Mouse (Mus musculus) midbrain, postnatal 0 days (tissue): ENCODE data around the gene Il21r. TPM values are rescaled to one million over a fixed set of nuclear protein-coding genes. Genes with fewer than 3 reads are reported as not detected.

Experiments used
- ATAC-seq: fragments of 200-750 bp; cut with Nextera tagmentation; 2 replicates; pipeline ENCODE4 v1.8.0; 2017; ENCODE audit warnings: moderate number of reproducible peaks, mild to moderate bottlenecking, moderate TSS enrichment, moderate library complexity; ENCODE audit not compliant: low FRiP score
- DNase-seq: peaks from one replicate; pipeline ENCODE4 v3.0.0-alpha.2; 2015; ENCODE audit warnings: low spot score
- H3K27ac ChIP-seq: fragments of 300-500 bp; sonication (generic); 2 replicates; pipeline ENCODE4 v1.5.1; 2014; ENCODE audit warnings: low read depth, mild to moderate bottlenecking, low read length, mixed read lengths
- H3K27me3 ChIP-seq: fragments of 300-500 bp; sonication (generic); 2 replicates; pipeline ENCODE4 v1.6.1; 2014; ENCODE audit warnings: low read length, control low read depth, mixed read lengths; ENCODE audit not compliant: insufficient read depth
- H3K36me3 ChIP-seq: fragments of 300-500 bp; sonication (generic); 2 replicates; pipeline ENCODE4 v1.6.1; 2014; ENCODE audit warnings: low read length, control low read depth, mixed read lengths; ENCODE audit not compliant: insufficient read depth
- H3K4me1 ChIP-seq: fragments of 300-500 bp; sonication (generic); 2 replicates; pipeline ENCODE4 v1.6.1; 2014; ENCODE audit warnings: mild to moderate bottlenecking, control low read depth, antibody characterized with exemption, low read length, mixed read lengths; ENCODE audit not compliant: insufficient read depth
- H3K4me2 ChIP-seq: fragments of 300-500 bp; sonication (generic); 2 replicates; pipeline ENCODE4 v1.6.1; 2014; ENCODE audit warnings: low read depth, mild to moderate bottlenecking, low read length, mixed read lengths; ENCODE audit not compliant: poor library complexity, severe bottlenecking
- H3K4me3 ChIP-seq: fragments of 300-500 bp; sonication (generic); 2 replicates; pipeline ENCODE4 v1.5.1; 2014; ENCODE audit warnings: low read depth, mild to moderate bottlenecking, low read length, moderate library complexity
- H3K9ac ChIP-seq: fragments of 300-500 bp; sonication (generic); replicated peaks from 2 replicates; pipeline ENCODE4 v1.6.1; 2014; ENCODE audit warnings: mild to moderate bottlenecking, low read length, moderate library complexity, mixed read lengths; ENCODE audit not compliant: poor library complexity, severe bottlenecking
- H3K9me3 ChIP-seq: fragments of 300-500 bp; sonication (generic); 2 replicates; pipeline ENCODE4 v1.6.1; 2016; ENCODE audit warnings: low read length, control low read depth
- CTCF ChIP-seq: IDR thresholded peaks from 2 replicates; pipeline ENCODE4 v1.5.1; 2016; ENCODE audit warnings: antibody characterized with exemption, mild to moderate bottlenecking
- WGBS: fragments of 180-500 bp; shearing (Covaris S2); extraction: QIAGEN DNeasy Blood & Tissue Kit; methylation state at CpG from one replicate; pipeline ENCODE4 v1.1.7; 2014; 5-methylcytosine and 5-hydroxymethylcytosine counted together
- polyA plus RNA-seq: library from polyadenylated mRNA; unstranded; fragments of >200 nt; fragmentation: Nextera tagmentation; extraction: Ambion mirVana; gene quantifications from 2 replicates; pipeline ENCODE4 v1.2.1, GENCODE M21; 2015
- total RNA-seq: library from RNA; depleted of rRNA; stranded (reverse); fragments of >200 nt; gene quantifications from 2 replicates; pipeline ENCODE4 v1.2.3, GENCODE M21; 2014; rRNA removed

Il21r gene
- total and polyA plus RNA-seq, 2 experiments from 2014 or later: 0.21 to 0.44 TPM

DNA sequence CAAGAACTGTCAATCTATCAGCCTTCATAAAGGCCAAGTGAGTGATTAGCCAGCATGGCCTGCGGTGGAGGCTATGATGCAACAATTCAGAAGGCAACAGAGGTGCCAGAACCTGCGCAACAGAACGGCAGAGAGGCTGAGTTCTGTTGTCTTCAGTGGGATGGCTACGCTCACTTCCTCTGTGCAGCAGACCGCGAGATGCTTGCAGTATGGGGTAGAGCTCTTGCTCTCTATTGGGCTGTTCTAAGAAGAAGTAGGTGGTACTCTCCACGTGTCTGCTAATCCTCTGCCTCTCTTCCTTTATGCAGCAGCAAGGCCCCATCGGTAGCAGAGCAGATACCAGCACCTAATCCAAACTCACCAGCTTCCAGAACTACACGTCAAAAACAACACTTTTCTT is 76.7 kb downstream of the Il21r start:
- Histone ChIP-seq H3K4me3 (no peak overlapping the region), H3K36me3 (peaks cover 60% of the 10 kb centered on the region), H3K27ac (no peak overlapping the region), H3K9ac (no peak overlapping the region), H3K4me1 (no peaks in the 10 kb centered on the region), H3K27me3 (no peaks in the 10 kb centered on the region), H3K9me3 (no peaks in the 10 kb centered on the region), H3K4me2 (no peak overlapping the region)
- no peak for ATAC-seq
- no peak for DNase-seq
- 44% methylated on average over 9 of the region's 9 CpGs for WGBS
- TF ChIP-seq CTCF: no peak

Other genes with a start within 250 kb of the Il21r start
- gene Kdm8, start 158.8 kb upstream of the Il21r start, total RNA-seq: 5.4 and 8.8 TPM in 2 replicates
- 2.6 and 3.2 TPM in 2 replicates for gene Kdm8, start 158.8 kb upstream of the Il21r start, polyA plus RNA-seq
- gene Nsmce1, start 111.8 kb upstream of the Il21r start, total RNA-seq: 23.1 and 25.2 TPM in 2 replicates
- 77.8 and 81.9 TPM in 2 replicates for gene Nsmce1, start 111.8 kb upstream of the Il21r start, polyA plus RNA-seq
- gene Il4ra, start 51.3 kb upstream of the Il21r start, total RNA-seq: 11.0 and 12.9 TPM in 2 replicates
- 5.4 and 6.7 TPM in 2 replicates for gene Il4ra, start 51.3 kb upstream of the Il21r start, polyA plus RNA-seq
- gene Gtf3c1, start 104.4 kb downstream of the Il21r start, total RNA-seq: 72.0 and 80.4 TPM in 2 replicates
- 18.1 and 20.9 TPM in 2 replicates for gene Gtf3c1, start 104.4 kb downstream of the Il21r start, polyA plus RNA-seq
- gene D430042O09Rik, start 104.5 kb downstream of the Il21r start, total RNA-seq: 16.9 and 21.7 TPM in 2 replicates
- 3.5 and 4.3 TPM in 2 replicates for gene D430042O09Rik, start 104.5 kb downstream of the Il21r start, polyA plus RNA-seq